Comparison of ENCODE assay signal across 16 mouse cellular contexts in the genomic region with DNA sequence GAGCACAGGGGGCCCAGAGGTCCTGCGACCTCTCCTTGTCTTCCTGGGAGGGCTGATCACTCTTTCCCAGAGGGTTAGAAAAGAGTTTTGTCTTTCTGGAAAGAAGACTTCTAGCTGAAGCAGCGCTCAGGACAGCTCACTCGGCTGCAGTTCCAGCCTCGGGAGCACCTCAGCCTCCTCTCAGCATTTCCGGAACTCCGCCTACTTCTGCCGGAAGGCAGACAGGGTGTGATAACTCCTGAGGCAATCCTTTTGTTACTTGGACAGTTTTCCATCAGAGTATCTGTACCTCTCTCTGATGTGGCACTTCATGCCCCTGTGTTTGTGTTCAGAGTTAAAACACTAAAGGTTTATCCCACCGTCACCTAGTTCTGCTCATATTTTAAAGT.
DNase-seq lines count a peak whose midpoint lies in the region; ATAC-seq and TF ChIP-seq lines count a peak whose summit lies in the region.
"Had no signal": no experiment of that assay in that cellular context is flagged by ENCODE, and none has a peak within 500 bp of the region (broad histone marks: within the 10 kb centered on the region; RNA-seq: fewer than 3 reads in every experiment).

No protein-coding gene starts in this region.

- no peak for DNase-seq in forebrain, embryonic 10.5 days (ENCODE audit: extremely low spot score, low spot score)
- no peak for DNase-seq in forebrain, embryonic 11.5 days (ENCODE audit: low spot score)
- peak; percentile 14 for DNase-seq in lung, postnatal 0 days (ENCODE audit: low spot score)
- DNase-seq in lung, postnatal 25 days (ENCODE audit: low spot score): no peak
- DNase-seq in embryonic facial prominence, embryonic 10.5 days (ENCODE audit: low spot score): no peak
- DNase-seq in layer of hippocampus, adult 8-10 months (ENCODE audit: low spot score in 2 of 2): no peak
- DNase-seq: adrenal gland, postnatal 10 days; gastrocnemius, postnatal 25 days; kidney, postnatal 14 days; liver, embryonic 13.5 days had no signal

- WGBS in forebrain, embryonic 10.5 days: 59% methylated on average over 8 of the region's 8 CpGs
- 70% methylated on average over 8 of the region's 8 CpGs for WGBS in forebrain, embryonic 11.5 days
- WGBS in lung, postnatal 0 days: 44% methylated on average over 8 of the region's 8 CpGs
- WGBS in embryonic facial prominence, embryonic 10.5 days: 44% methylated on average over 8 of the region's 8 CpGs
- 69% methylated on average over 8 of the region's 8 CpGs for WGBS in forebrain, embryonic 16.5 days

- peaks cover 59% of the 10 kb centered on the region for H3K4me1 ChIP-seq in forebrain, embryonic 10.5 days
- H3K4me1 ChIP-seq in forebrain, embryonic 11.5 days (replicated peaks; ENCODE audit: control insufficient read depth, insufficient read depth, low read length): peaks cover 13% of the 10 kb centered on the region; the same call in 1 of the 2 replicates
- no peaks in the 10 kb centered on the region for H3K4me1 ChIP-seq in lung, postnatal 0 days (ENCODE audit: insufficient read depth, low read depth, low read length)
- peaks cover 55% of the 10 kb centered on the region for H3K4me1 ChIP-seq in embryonic facial prominence, embryonic 10.5 days
- H3K4me1 ChIP-seq in forebrain, embryonic 16.5 days (replicated peaks; ENCODE audit: control insufficient read depth, insufficient read depth, low read length): peaks cover 20% of the 10 kb centered on the region

- TF ChIP-seq CTCF in lung, postnatal 0 days (IDR thresholded peaks at IDR 0.05): no peak

- no peaks in the 10 kb centered on the region for H3K36me3 ChIP-seq in forebrain, embryonic 10.5 days (replicated peaks)
- H3K36me3 ChIP-seq in forebrain, embryonic 11.5 days (ENCODE audit: control insufficient read depth, insufficient read depth, low read length): no peaks in the 10 kb centered on the region
- H3K36me3 ChIP-seq in lung, postnatal 0 days (ENCODE audit: insufficient read depth, low read length): no peaks in the 10 kb centered on the region
- H3K36me3 ChIP-seq in embryonic facial prominence, embryonic 10.5 days (replicated peaks): no peaks in the 10 kb centered on the region
- no peaks in the 10 kb centered on the region for H3K36me3 ChIP-seq in forebrain, embryonic 16.5 days (ENCODE audit: control insufficient read depth, insufficient read depth)
- H3K36me3 ChIP-seq: forebrain, embryonic 15.5 days; hindbrain, embryonic 15.5 days; liver, embryonic 13.5 days had no signal

- no peaks in the 10 kb centered on the region for H3K9me3 ChIP-seq in forebrain, embryonic 10.5 days
- H3K9me3 ChIP-seq in forebrain, embryonic 11.5 days (ENCODE audit: control insufficient read depth, low read length): no peaks in the 10 kb centered on the region
- no peaks in the 10 kb centered on the region for H3K9me3 ChIP-seq in lung, postnatal 0 days (ENCODE audit: low read length)
- H3K9me3 ChIP-seq in embryonic facial prominence, embryonic 10.5 days: no peaks in the 10 kb centered on the region
- no peaks in the 10 kb centered on the region for H3K9me3 ChIP-seq in forebrain, embryonic 16.5 days (ENCODE audit: control insufficient read depth, low read length)
- H3K9me3 ChIP-seq: forebrain, embryonic 15.5 days; hindbrain, embryonic 15.5 days; liver, embryonic 13.5 days had no signal

- 0 out of 2 replicates have a peak overlapping the region, but pooled peaks have one; percentile 48 for H3K27ac ChIP-seq in forebrain, embryonic 10.5 days
- no peak overlapping the region for H3K27ac ChIP-seq in forebrain, embryonic 11.5 days (ENCODE audit: low read depth, low read length)
- no peak overlapping the region for H3K27ac ChIP-seq in lung, postnatal 0 days (ENCODE audit: low read length)
- peak overlapping the region; percentile 45 for H3K27ac ChIP-seq in embryonic facial prominence, embryonic 10.5 days (replicated peaks)
- H3K27ac ChIP-seq in forebrain, embryonic 16.5 days (ENCODE audit: low read length): no peak overlapping the region
- H3K27ac ChIP-seq: forebrain, embryonic 15.5 days; hindbrain, embryonic 15.5 days; left cerebral cortex, adult 2 months; liver, embryonic 13.5 days had no signal

- no peak overlapping the region for H3K9ac ChIP-seq in forebrain, embryonic 11.5 days (ENCODE audit: low read length)
- no peak overlapping the region for H3K9ac ChIP-seq in lung, postnatal 0 days (replicated peaks; ENCODE audit: low read depth)
- no peak overlapping the region for H3K9ac ChIP-seq in forebrain, embryonic 16.5 days (replicated peaks; ENCODE audit: low read depth, low read length)
- H3K9ac ChIP-seq: forebrain, embryonic 15.5 days; hindbrain, embryonic 15.5 days; liver, embryonic 13.5 days had no signal

- no peak overlapping the region for H3K4me3 ChIP-seq in forebrain, embryonic 10.5 days
- no peak overlapping the region for H3K4me3 ChIP-seq in forebrain, embryonic 11.5 days (ENCODE audit: low read depth, low read length)
- no peak overlapping the region for H3K4me3 ChIP-seq in lung, postnatal 0 days (ENCODE audit: low read depth, low read length)
- H3K4me3 ChIP-seq in embryonic facial prominence, embryonic 10.5 days: no peak overlapping the region
- no peak overlapping the region for H3K4me3 ChIP-seq in forebrain, embryonic 16.5 days (replicated peaks; ENCODE audit: low read length)
- H3K4me3 ChIP-seq: forebrain, embryonic 15.5 days; hindbrain, embryonic 15.5 days; left cerebral cortex, adult 2 months; liver, embryonic 13.5 days; myocyte had no signal

- no peak for TF ChIP-seq EP300 in lung, postnatal 0 days (IDR thresholded peaks at IDR 0.05)

- ATAC-seq in forebrain, embryonic 11.5 days (replicated peaks; ENCODE audit: low FRiP score): no peak
- ATAC-seq in lung, postnatal 0 days: no peak
- peak; percentile 64 for ATAC-seq in megakaryocyte, adult 5-6 weeks (ENCODE audit: poor library complexity, severe bottlenecking)
- no peak for ATAC-seq in forebrain, embryonic 16.5 days

- H3K27me3 ChIP-seq in forebrain, embryonic 10.5 days (ENCODE audit: poor library complexity, severe bottlenecking): no peaks in the 10 kb centered on the region
- H3K27me3 ChIP-seq in forebrain, embryonic 11.5 days (ENCODE audit: control insufficient read depth, insufficient read depth, low read length): no peaks in the 10 kb centered on the region
- H3K27me3 ChIP-seq in lung, postnatal 0 days (replicated peaks; ENCODE audit: insufficient read depth, low read length): no peaks in the 10 kb centered on the region
- H3K27me3 ChIP-seq in embryonic facial prominence, embryonic 10.5 days (replicated peaks; ENCODE audit: low read depth, poor library complexity, severe bottlenecking): no peaks in the 10 kb centered on the region
- H3K27me3 ChIP-seq in forebrain, embryonic 16.5 days (replicated peaks; ENCODE audit: control insufficient read depth, insufficient read depth, low read length): no peaks in the 10 kb centered on the region
- H3K27me3 ChIP-seq: forebrain, embryonic 15.5 days; hindbrain, embryonic 15.5 days; liver, embryonic 13.5 days had no signal

- no peak overlapping the region for H3K4me2 ChIP-seq in forebrain, embryonic 11.5 days (ENCODE audit: low read depth, low read length, severe bottlenecking)
- no peak overlapping the region for H3K4me2 ChIP-seq in lung, postnatal 0 days (replicated peaks; ENCODE audit: low read depth, low read length)
- H3K4me2 ChIP-seq in forebrain, embryonic 16.5 days (ENCODE audit: low read length): no peak overlapping the region
- H3K4me2 ChIP-seq: forebrain, embryonic 15.5 days; hindbrain, embryonic 15.5 days; liver, embryonic 13.5 days had no signal

Comparison
In these comparisons a context has a peak if more than half of its experiments do, and no peak if none do; other contexts are left out.
1. H3K27ac ChIP-seq: peak in forebrain, embryonic 10.5 days (single experiment) and embryonic facial prominence, embryonic 10.5 days (single experiment); none in forebrain, embryonic 11.5 days (single experiment), lung, postnatal 0 days (single experiment) and forebrain, embryonic 16.5 days (single experiment).